In the genomic region with DNA sequence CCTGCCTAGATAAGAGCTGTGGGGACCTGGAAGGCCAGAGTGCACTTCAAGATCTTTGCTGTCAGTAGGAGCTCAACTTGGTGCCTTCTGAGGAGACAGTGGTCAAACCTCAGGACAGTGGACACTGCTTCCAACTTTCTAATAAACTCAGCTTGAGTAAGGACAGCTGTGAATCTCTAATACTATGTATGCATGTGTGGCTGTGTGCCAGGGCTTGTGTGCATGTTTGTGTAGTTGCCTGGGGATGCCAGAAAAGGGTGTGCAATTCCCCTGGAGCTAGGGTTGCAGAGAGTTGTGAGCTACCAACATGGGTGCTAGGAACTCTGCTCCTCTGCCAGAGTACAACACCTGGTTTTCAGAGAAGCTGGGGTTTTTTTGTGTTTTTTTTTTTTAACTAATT, we compare ENCODE assay signal across 21 mouse cellular contexts.
DNase-seq lines count a peak whose midpoint lies in the region; ATAC-seq and TF ChIP-seq lines count a peak whose summit lies in the region.
"Had no signal": no experiment of that assay in that cellular context is flagged by ENCODE, and none has a peak within 500 bp of the region (broad histone marks: within the 10 kb centered on the region; RNA-seq: fewer than 3 reads in every experiment).

No protein-coding gene starts in this region.

- no peak overlapping the region for H3K4me3 ChIP-seq in kidney, postnatal 0 days (replicated peaks; ENCODE audit: low read depth, low read length)
- H3K4me3 ChIP-seq: embryonic facial prominence, embryonic 10.5 days; embryonic facial prominence, embryonic 12.5 days; forebrain, embryonic 13.5 days; forebrain, embryonic 15.5 days had no signal

- no peaks in the 10 kb centered on the region for H3K9me3 ChIP-seq in kidney, postnatal 0 days (replicated peaks; ENCODE audit: low read length)
- H3K9me3 ChIP-seq: embryonic facial prominence, embryonic 12.5 days; forebrain, embryonic 13.5 days; forebrain, embryonic 15.5 days had no signal

- peak; percentile 22 for DNase-seq in kidney, postnatal 0 days (ENCODE audit: low spot score)
- DNase-seq in kidney, adult 9 months = no peak
- DNase-seq in kidney, postnatal 4 days = peak; percentile 50 to 60
- DNase-seq in kidney, adult 11 months = no peak
- peak; percentile 52 for DNase-seq in NIH3T3 (ENCODE audit: low read depth)
- DNase-seq: adrenal gland, adult 8-10 months; adrenal gland, postnatal 14 days; adrenal gland, postnatal 36 days; B cell, adult 2 months; cerebellum, adult 11-12 months; cerebellum, adult 2 months; cerebellum, adult 9-10 months; cerebellum, postnatal 10 days; cerebellum, postnatal 25 days; forebrain, postnatal 0 days had no signal

- ATAC-seq in kidney, postnatal 0 days (replicated peaks; ENCODE audit: low FRiP score, low read depth) = no peak
- ATAC-seq: activated CD4-positive, CD25-positive, alpha-beta regulatory T cell, adult 4 months; forebrain, embryonic 13.5 days; forebrain, embryonic 15.5 days; forebrain, postnatal 0 days; Patski had no signal

- H3K27me3 ChIP-seq in kidney, postnatal 0 days (ENCODE audit: insufficient read depth, low read length) = no peaks in the 10 kb centered on the region
- H3K27me3 ChIP-seq: embryonic facial prominence, embryonic 12.5 days; forebrain, embryonic 13.5 days; forebrain, embryonic 15.5 days; Patski had no signal

- peaks cover 12% of the 10 kb centered on the region; the same call in 1 of the 2 replicates for H3K36me3 ChIP-seq in kidney, postnatal 0 days (ENCODE audit: insufficient read depth, low read length)

- TF ChIP-seq CTCF in kidney, postnatal 0 days (IDR thresholded peaks at IDR 0.05; ENCODE audit: low read depth) = no peak

- H3K9ac ChIP-seq in kidney, postnatal 0 days (ENCODE audit: low read depth, low read length) = no peak overlapping the region
- H3K9ac ChIP-seq: embryonic facial prominence, embryonic 12.5 days; forebrain, embryonic 13.5 days; forebrain, embryonic 15.5 days; forebrain, postnatal 0 days had no signal

- no peak overlapping the region for H3K4me2 ChIP-seq in kidney, postnatal 0 days (ENCODE audit: low read length)
- H3K4me2 ChIP-seq: embryonic facial prominence, embryonic 12.5 days; forebrain, embryonic 13.5 days; forebrain, embryonic 15.5 days had no signal

- no peaks in the 10 kb centered on the region for H3K4me1 ChIP-seq in kidney, postnatal 0 days (replicated peaks; ENCODE audit: insufficient read depth, low read length)
- H3K4me1 ChIP-seq: embryonic facial prominence, embryonic 10.5 days; embryonic facial prominence, embryonic 12.5 days; forebrain, embryonic 13.5 days; forebrain, embryonic 15.5 days had no signal

- no peak overlapping the region for H3K27ac ChIP-seq in kidney, postnatal 0 days
- H3K27ac ChIP-seq: embryonic facial prominence, embryonic 10.5 days; embryonic facial prominence, embryonic 12.5 days; forebrain, embryonic 13.5 days; forebrain, embryonic 15.5 days had no signal

Comparison
In these comparisons a context has a peak if more than half of its experiments do, and no peak if none do; other contexts are left out.
1. DNase-seq: peak in kidney, postnatal 0 days (single experiment), kidney, postnatal 4 days (2 of 2) and NIH3T3 (single experiment); none in kidney, adult 9 months (single experiment) and kidney, adult 11 months (single experiment).